Mouse (Mus musculus): ENCODE data around the gene Olfr1426. TPM values are rescaled to one million over a fixed set of nuclear protein-coding genes. Genes with fewer than 3 reads are reported as not detected.
A peak's percentile ranks its signal among the peaks of the same experiment; 100 is the strongest.
"Not testable (repeated sequence)": the region's sequence is repeated elsewhere in the genome, so short reads cannot be mapped to it uniquely, and the experiment has no call there.

Olfr1426 gene
- not detected in 2 replicates for polyA plus RNA-seq (2016; fragmentation: Nextera tagmentation; extraction: Ambion mirVana)

DNA sequence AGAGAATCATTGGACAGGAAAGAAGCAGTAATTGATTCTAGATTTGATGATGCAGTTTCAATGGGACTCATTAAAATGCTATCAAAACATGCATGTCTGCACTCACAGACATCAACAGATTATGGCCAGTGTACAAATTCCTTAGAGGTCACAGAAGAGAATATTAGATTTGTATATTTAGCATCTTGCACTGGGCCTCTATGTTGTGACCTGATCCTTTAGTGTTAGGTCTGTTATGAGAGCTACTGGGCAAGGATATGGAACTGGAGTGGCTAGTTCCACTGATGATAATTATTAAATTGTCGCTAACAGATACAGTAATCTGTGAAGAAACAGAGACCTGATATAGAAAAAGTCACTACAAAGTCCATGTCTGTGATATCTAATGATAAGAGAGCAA, at the start of gene Olfr1426:
Gene Olfr1426, minus strand, starts transcription at position 101 of the 400 bp plus-strand sequence.
- no peaks in the 10 kb centered on the region for H3K9me3 ChIP-seq
- H3K27ac ChIP-seq (replicated peaks): no peak within 1 kb of the TSS
- H3K4me2 ChIP-seq (replicated peaks): no peak within 1 kb of the TSS
- ATAC-seq (ENCODE audit: low FRiP score, low read depth): no peak
- H3K9ac ChIP-seq (replicated peaks): no peak within 1 kb of the TSS
- H3K27me3 ChIP-seq: no peaks in the 10 kb centered on the region
- H3K4me3 ChIP-seq: no peak within 1 kb of the TSS
- H3K36me3 ChIP-seq: no peaks in the 10 kb centered on the region
- H3K4me1 ChIP-seq: no peaks in the 10 kb centered on the region
- 87% methylated on average over 1 of the region's 1 CpGs for WGBS

GRCm38 (mm10) chr19:12134289-12134688, 42.5 kb upstream of the Olfr1426 start:
- peak; percentile 69 for ATAC-seq (ENCODE audit: low FRiP score, low read depth)
- WGBS: 36% methylated on average over 2 of the region's 2 CpGs

DNA sequence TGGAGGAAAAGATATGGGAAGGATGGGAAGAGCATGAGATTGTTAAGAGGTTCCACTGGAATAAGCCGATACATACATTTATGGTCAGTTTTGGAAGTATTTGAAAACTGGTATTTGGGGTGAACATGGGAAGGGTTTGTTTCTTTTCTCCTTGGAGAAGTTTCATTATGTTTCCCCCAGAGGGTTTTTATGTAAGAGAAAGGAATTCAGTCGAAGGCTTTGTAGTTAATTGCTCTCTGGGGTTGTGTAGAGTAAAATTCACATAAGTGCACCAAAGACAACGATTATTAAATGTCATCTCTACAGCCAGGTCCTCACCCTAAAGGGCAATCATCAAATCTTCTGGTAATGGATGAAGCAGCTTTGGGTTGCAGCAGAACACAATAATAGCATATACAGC, 31.3 kb upstream of the Olfr1426 start, which contains the start of gene Olfr76:
Gene Olfr76, minus strand, starts transcription at position 101 of the 400 bp plus-strand sequence.
- Histone ChIP-seq H3K4me1 (no peaks in the 10 kb centered on the region), H3K36me3 (no peaks in the 10 kb centered on the region), H3K9ac (replicated peaks) (no peak within 1 kb of the TSS), H3K27ac (replicated peaks) (no peak within 1 kb of the TSS), H3K4me2 (replicated peaks) (no peak within 1 kb of the TSS), H3K27me3 (no peaks in the 10 kb centered on the region), H3K4me3 (no peak within 1 kb of the TSS), H3K9me3 (no peaks in the 10 kb centered on the region)
- no peak for ATAC-seq (ENCODE audit: low FRiP score, low read depth)
- WGBS: 74% methylated on average over 3 of the region's 3 CpGs

More at GRCm38 (mm10) chr19:12134289-12134688, 42.5 kb upstream of the Olfr1426 start:
- Histone ChIP-seq H3K4me3 (no peak overlapping the region), H3K27me3 (no peaks in the 10 kb centered on the region), H3K27ac (replicated peaks) (no peak overlapping the region), H3K4me2 (replicated peaks) (no peak overlapping the region), H3K36me3 (no peaks in the 10 kb centered on the region), H3K4me1 (no peaks in the 10 kb centered on the region), H3K9ac (replicated peaks) (no peak overlapping the region), H3K9me3 (no peaks in the 10 kb centered on the region)

- H3K36me3 ChIP-seq: no peaks in the 10 kb centered on the region
- ATAC-seq (ENCODE audit: low FRiP score, low read depth): no peak
- no peaks in the 10 kb centered on the region for H3K27me3 ChIP-seq
- no peak overlapping the region for H3K27ac ChIP-seq (replicated peaks)
- 90% methylated on average over 3 of the region's 3 CpGs for WGBS
- H3K4me3 ChIP-seq: no peak overlapping the region
- H3K9me3 ChIP-seq: no peaks in the 10 kb centered on the region
- H3K9ac ChIP-seq (replicated peaks): no peak overlapping the region
- no peaks in the 10 kb centered on the region for H3K4me1 ChIP-seq
- H3K4me2 ChIP-seq (replicated peaks): no peak overlapping the region
Observed at GRCm38 (mm10) chr19:12116464-12116863, 24.7 kb upstream of the Olfr1426 start.

GRCm38 (mm10) chr19:12115797-12116196, 24.0 kb upstream of the Olfr1426 start, which contains the start of gene Olfr1428:
Gene Olfr1428, minus strand, starts transcription at chr19:12115897.
- no peak within 1 kb of the TSS for H3K27ac ChIP-seq (replicated peaks)
- no peaks in the 10 kb centered on the region for H3K27me3 ChIP-seq
- 80% methylated on average over 1 of the region's 1 CpGs for WGBS
- no peak within 1 kb of the TSS for H3K4me3 ChIP-seq
- no peak for ATAC-seq (ENCODE audit: low FRiP score, low read depth)
- no peak within 1 kb of the TSS for H3K9ac ChIP-seq (replicated peaks)
- no peak within 1 kb of the TSS for H3K4me2 ChIP-seq (replicated peaks)
- no peaks in the 10 kb centered on the region for H3K9me3 ChIP-seq
- H3K36me3 ChIP-seq: no peaks in the 10 kb centered on the region
- no peaks in the 10 kb centered on the region for H3K4me1 ChIP-seq

- no peak overlapping the region for H3K4me3 ChIP-seq
- no peak overlapping the region for H3K9ac ChIP-seq (replicated peaks)
- 63% methylated on average over 1 of the region's 1 CpGs for WGBS
- H3K4me2 ChIP-seq (replicated peaks): no peak overlapping the region
- no peak overlapping the region for H3K27ac ChIP-seq (replicated peaks)
- ATAC-seq (ENCODE audit: low FRiP score, low read depth): no peak
- no peaks in the 10 kb centered on the region for H3K4me1 ChIP-seq
- H3K36me3 ChIP-seq: no peaks in the 10 kb centered on the region
- H3K9me3 ChIP-seq: no peaks in the 10 kb centered on the region
- H3K27me3 ChIP-seq: no peaks in the 10 kb centered on the region
Observed at GRCm38 (mm10) chr19:12113807-12114206, 22.0 kb upstream of the Olfr1426 start.

- H3K9ac ChIP-seq (replicated peaks): no peak overlapping the region
- no peaks in the 10 kb centered on the region for H3K27me3 ChIP-seq
- WGBS: 70% methylated on average over 1 of the region's 1 CpGs
- H3K9me3 ChIP-seq: no peaks in the 10 kb centered on the region
- ATAC-seq (ENCODE audit: low FRiP score, low read depth): no peak
- no peaks in the 10 kb centered on the region for H3K4me1 ChIP-seq
- H3K4me3 ChIP-seq: no peak overlapping the region
- no peak overlapping the region for H3K27ac ChIP-seq (replicated peaks)
- no peak overlapping the region for H3K4me2 ChIP-seq (replicated peaks)
- H3K36me3 ChIP-seq: no peaks in the 10 kb centered on the region
Observed at GRCm38 (mm10) chr19:12104541-12104940, 12.7 kb upstream of the Olfr1426 start.

DNA sequence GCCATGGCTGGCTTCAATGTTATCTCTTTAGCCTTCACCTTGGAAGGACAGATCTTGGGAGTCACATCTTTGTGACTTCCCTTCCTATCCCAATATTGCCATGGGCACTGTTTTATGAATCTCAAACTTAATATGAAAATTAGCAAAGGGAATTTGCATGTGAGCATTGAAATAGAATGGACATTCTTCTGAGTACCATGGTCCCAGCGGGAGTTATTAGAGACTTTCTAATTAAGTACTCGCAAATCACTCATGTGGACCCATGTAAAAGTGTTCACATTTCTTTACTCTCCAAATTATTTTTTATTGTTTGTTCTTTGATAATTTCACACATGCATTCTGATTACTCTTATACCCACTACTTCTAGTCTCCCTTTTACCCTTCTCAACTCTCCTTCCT, 11.4 kb upstream of the Olfr1426 start, which contains the start of gene Olfr1427:
Gene Olfr1427, minus strand, starts transcription at position 101 of the 400 bp plus-strand sequence.
- Histone ChIP-seq H3K4me1 (no peaks in the 10 kb centered on the region), H3K4me2 (replicated peaks) (no peak within 1 kb of the TSS), H3K4me3 (no peak within 1 kb of the TSS), H3K9me3 (no peaks in the 10 kb centered on the region), H3K27me3 (no peaks in the 10 kb centered on the region), H3K27ac (replicated peaks) (no peak within 1 kb of the TSS), H3K36me3 (no peaks in the 10 kb centered on the region), H3K9ac (replicated peaks) (no peak within 1 kb of the TSS)
- no peak for ATAC-seq (ENCODE audit: low FRiP score, low read depth)
- 93% methylated on average over 2 of the region's 2 CpGs for WGBS

GRCm38 (mm10) chr19:12077631-12078030, 14.2 kb downstream of the Olfr1426 start, which contains the start of gene Olfr1425:
Gene Olfr1425, minus strand, starts transcription at chr19:12077731.
- not testable (repeated sequence) for H3K9me3 ChIP-seq; H3K27me3 ChIP-seq; H3K36me3 ChIP-seq; H3K4me2 ChIP-seq (replicated peaks); H3K27ac ChIP-seq (replicated peaks); H3K4me1 ChIP-seq; ATAC-seq (ENCODE audit: low FRiP score, low read depth); H3K9ac ChIP-seq (replicated peaks); H3K4me3 ChIP-seq
- WGBS: 85% methylated on average over 4 of the region's 4 CpGs

- WGBS: 81% methylated on average over 1 of the region's 1 CpGs
- not testable (repeated sequence) for H3K36me3 ChIP-seq; H3K4me1 ChIP-seq; H3K9ac ChIP-seq (replicated peaks); H3K9me3 ChIP-seq; H3K4me2 ChIP-seq (replicated peaks); H3K27ac ChIP-seq (replicated peaks); H3K4me3 ChIP-seq; H3K27me3 ChIP-seq; ATAC-seq (ENCODE audit: low FRiP score, low read depth)
Observed at GRCm38 (mm10) chr19:12069546-12069945, 22.3 kb downstream of the Olfr1426 start.

DNA sequence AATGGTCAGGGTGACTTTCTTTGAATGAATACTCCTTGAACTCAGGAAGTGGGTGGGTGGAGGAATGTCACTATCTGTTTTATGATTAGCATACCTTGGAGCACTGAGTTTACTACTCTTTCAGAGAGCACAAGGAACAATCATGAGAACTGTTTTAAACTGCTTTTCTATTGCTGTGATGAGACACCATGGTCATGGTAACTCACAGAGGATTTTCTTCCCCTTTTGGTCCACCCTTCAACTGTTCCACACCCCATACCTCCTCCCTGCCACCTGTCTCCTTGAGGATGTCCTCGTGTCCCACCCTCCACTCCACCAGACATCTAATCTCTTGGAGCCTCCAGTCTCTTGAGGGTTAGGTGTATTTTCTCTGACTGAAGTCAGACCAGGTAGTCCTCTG, 24.0 kb downstream of the Olfr1426 start:
- H3K4me2 ChIP-seq (replicated peaks); ATAC-seq (ENCODE audit: low FRiP score, low read depth); H3K4me1 ChIP-seq; H3K4me3 ChIP-seq; H3K9ac ChIP-seq (replicated peaks); H3K27ac ChIP-seq (replicated peaks); H3K27me3 ChIP-seq; H3K36me3 ChIP-seq; H3K9me3 ChIP-seq: not testable (repeated sequence)
- 69% methylated on average over 1 of the region's 1 CpGs for WGBS

DNA sequence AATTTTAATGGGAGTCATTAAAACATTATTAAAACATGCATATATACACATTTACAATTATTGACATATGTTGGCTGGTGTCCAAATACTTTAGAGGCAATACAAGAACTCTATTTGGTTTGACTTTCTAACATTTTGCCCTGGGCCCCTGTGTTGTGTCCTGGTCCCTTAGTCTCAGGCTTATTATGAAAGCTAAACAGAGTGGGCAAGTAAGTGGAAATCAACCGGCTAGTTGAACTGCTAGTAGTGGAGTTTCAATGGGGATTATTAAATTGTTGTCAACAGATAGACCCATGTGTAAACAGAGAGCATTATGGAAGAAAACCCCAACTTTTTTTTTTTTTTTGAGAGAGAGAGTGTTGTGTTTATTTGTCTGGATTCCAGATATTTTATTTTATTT, 29.2 kb downstream of the Olfr1426 start, which contains the start of gene Olfr1424:
Gene Olfr1424, minus strand, starts transcription at position 101 of the 400 bp plus-strand sequence.
- H3K9ac ChIP-seq (replicated peaks); H3K4me2 ChIP-seq (replicated peaks); H3K9me3 ChIP-seq; H3K4me3 ChIP-seq; ATAC-seq (ENCODE audit: low FRiP score, low read depth); H3K4me1 ChIP-seq; H3K27me3 ChIP-seq; H3K36me3 ChIP-seq; H3K27ac ChIP-seq (replicated peaks): not testable (repeated sequence)
- 85% methylated on average over 1 of the region's 1 CpGs for WGBS

DNA sequence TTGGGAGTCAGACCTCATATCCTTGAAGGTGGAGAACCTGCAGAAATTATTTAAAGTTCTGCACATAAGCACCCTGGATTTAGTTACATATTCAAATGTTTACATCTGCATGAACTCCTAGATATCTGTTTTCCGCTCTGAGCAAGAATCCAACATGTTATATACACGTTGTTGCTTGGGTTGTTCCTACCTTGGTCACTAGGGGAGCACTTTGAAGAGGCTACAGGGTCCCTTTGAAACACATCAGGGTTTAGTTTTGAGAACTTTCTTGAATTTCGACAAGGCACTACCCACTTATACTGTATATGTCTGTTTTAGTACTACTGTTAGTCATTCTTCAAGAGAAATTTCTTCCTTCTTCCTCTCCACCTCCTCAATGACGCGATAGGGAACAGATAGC, 48.6 kb downstream of the Olfr1426 start:
- no peak overlapping the region for H3K27ac ChIP-seq (replicated peaks)
- H3K4me1 ChIP-seq: no peaks in the 10 kb centered on the region
- ATAC-seq (ENCODE audit: low FRiP score, low read depth): no peak
- no peaks in the 10 kb centered on the region for H3K27me3 ChIP-seq
- no peak overlapping the region for H3K9ac ChIP-seq (replicated peaks)
- no peaks in the 10 kb centered on the region for H3K9me3 ChIP-seq
- H3K4me3 ChIP-seq: no peak overlapping the region
- no peaks in the 10 kb centered on the region for H3K36me3 ChIP-seq
- H3K4me2 ChIP-seq (replicated peaks): no peak overlapping the region
- WGBS: 88% methylated on average over 5 of the region's 5 CpGs

All from midbrain, embryonic 12.5 days (tissue).